Mouse (Mus musculus) olfactory bulb, adult 2 months (tissue): ENCODE data around the gene Mdc1.

Experiments
- CTCF ChIP-seq: fragments of 200-500 bp; IDR thresholded peaks from 2 replicates; pipeline ENCODE4 v1.5.1; 2012; ENCODE audit warnings: low read depth, mild to moderate bottlenecking, low read length, moderate library complexity; ENCODE audit not compliant: insufficient read depth
- POLR2A ChIP-seq: fragments of 200-500 bp; IDR thresholded peaks from 2 replicates; pipeline ENCODE4 v1.6.1; 2012; ENCODE audit warnings: mild to moderate bottlenecking, low read depth, low read length, moderate library complexity; ENCODE audit not compliant: insufficient read depth

DNA sequence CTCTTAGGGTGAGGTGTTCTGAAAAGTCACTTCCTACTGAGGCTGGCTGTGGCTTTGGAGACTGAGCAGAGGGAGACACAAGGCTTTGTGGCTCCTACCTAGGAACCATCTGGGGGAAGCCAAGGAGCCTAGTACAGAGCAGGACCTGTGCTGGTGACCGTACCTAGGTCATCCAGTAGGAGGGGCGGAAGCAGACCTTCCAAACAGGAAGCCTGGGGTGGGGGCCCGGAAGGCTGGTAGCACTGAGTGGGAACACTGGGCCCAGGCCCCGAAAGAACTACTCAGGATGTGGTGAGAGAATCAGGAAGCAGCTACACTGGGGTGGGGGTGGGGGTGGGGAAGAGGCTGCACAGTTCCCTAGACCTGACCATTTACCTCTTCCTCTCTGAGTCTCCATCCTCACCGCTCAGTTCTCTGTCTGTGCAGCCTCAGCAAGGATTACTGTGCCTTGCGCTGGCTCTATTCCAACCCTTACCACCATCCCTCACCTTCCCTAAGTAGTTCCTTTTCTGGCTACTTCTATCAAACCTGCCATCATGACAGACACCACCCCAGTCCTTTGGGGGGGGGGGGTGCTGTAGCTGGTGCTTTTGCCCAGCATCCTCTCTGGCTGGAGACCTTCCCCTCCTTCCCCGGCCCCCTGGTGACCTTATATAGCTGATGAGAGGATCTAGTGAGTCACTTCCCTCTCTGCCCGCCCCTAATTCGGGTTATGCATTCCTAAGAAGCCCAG lies 29.0 kb downstream of the Mdc1 start:
- no peak for TF ChIP-seq POLR2A
- no peak for TF ChIP-seq CTCF
